Mouse (Mus musculus) gastrocnemius, postnatal 14 days (tissue): ENCODE data around the gene Mchr1. TPM values are rescaled to one million over a fixed set of nuclear protein-coding genes. Genes with fewer than 3 reads are reported as not detected.

Source experiments
- DNase-seq: peaks from one replicate; pipeline ENCODE4 v3.0.0; 2021; ENCODE audit warnings: mixed read lengths
- intact Hi-C: fragments of 180-260 bp; cut with DNase I; formaldehyde crosslinking; loops from one replicate; pipeline ENCODE4 v1.15.1; 2025; ENCODE audit warnings: low total_unique reads
- total RNA-seq, 2 experiments: library from RNA; stranded (reverse); gene quantifications; 2 replicates each; pipeline ENCODE4 v1.2.3; 2021

Gene Mchr1
- total RNA-seq, 2 experiments from 2014 or later, result 1.5 to 1.9 TPM

DNA sequence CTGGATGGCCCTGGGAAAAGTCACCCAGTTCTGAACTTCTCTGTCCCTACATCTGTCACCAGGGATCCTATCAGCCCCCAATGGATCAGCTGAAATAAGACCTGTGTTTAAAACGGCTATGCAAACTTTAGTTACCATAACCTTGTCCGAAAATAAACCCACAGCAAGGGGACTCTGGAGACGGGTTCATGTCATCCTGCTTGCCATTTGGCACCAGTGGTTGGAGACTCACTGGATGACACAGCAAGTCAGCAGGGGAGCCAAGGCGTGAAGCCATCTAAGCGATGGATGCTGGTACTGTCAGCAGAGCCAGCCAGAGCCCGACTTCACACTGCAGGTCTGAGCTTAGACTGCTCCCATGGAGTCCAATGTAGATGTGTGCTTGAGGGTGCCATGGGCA, 13.9 kb upstream of the Mchr1 start:
- intact Hi-C loops, result no loop called here
- peak; percentile 63 for DNase-seq

DNA sequence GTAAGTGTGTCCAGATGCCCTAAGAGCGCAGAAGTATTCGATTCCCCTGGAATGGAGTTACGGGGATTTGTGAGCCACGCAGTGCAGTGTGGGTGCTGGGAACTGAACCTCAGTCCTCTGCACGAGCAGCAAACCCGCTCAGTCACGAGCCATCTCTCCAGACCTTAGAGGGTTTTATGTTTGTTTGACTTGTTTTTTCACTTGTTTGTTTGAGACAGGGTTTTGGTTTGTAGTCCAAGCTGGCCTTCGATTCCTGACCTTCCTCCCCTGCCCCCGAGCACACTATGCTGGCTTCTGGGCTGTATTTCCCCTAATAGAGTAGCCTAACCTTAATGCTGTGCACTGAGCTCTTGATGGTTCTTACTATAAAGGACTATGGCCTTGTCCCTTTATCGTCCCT, 10.3 kb upstream of the Mchr1 start:
- no peak for DNase-seq
- intact Hi-C loops, result no loop called here

DNA sequence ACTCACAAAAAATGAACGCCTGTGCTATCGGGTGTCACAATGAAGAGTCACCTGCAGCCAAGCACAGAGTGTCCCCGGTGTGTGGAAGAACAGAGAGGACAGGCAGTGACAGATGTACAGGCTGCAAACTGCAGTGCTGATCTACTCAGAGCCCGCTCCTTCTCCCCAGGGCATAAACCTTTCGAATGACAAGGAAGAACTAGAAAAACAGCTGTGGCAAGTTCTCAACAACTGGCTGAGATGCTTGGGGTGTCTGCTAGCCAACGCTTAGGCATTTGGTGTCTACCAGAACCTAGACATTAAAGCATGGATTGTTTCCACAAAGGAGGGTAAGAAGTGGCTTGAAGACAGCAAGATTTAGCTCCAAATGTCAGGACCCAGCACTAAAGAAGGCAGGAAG, 9.6 kb upstream of the Mchr1 start:
- no peak for DNase-seq
- intact Hi-C loops, result no loop called here

DNA sequence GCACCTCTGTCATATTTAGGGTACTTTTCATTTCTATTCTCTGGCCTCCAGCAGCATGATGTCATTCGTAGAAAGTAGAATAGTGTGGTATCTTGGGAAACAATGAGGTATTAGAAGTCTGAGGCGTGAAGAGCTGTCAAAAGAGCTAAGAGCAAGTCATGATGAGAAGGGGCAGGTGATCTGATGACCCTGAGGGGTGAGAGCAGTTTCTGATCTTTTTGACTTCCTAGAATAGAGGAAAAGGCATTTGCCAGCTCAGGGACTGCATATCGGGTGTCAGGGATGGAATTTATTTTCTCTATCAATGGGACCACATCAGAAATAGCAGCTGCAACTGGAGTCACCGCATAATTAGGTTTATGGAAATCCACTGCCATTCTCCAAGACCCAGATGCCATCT, 8.5 kb upstream of the Mchr1 start:
- intact Hi-C loops, result no loop called here
- no peak for DNase-seq

DNA sequence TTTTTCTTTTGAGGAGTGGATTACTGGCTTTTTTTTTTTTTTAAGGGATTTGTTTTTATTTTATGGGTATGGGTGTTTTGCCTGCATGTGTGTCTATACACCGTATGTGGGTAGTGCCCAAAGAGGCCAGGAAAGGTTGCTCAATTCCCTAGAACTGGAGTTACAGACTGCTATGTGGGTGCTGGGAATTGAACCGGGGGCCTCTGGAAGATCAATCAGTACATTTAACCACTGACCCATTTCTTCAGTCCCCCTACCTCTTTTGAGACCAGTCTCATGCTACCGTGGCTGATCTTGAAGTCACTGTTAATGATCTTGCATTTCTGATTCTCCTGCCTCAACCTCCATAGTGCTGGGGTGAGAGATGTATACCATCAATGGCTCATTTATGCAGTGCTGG, 8.0 kb upstream of the Mchr1 start:
- intact Hi-C loops, result no loop called here
- DNase-seq, result no peak

DNA sequence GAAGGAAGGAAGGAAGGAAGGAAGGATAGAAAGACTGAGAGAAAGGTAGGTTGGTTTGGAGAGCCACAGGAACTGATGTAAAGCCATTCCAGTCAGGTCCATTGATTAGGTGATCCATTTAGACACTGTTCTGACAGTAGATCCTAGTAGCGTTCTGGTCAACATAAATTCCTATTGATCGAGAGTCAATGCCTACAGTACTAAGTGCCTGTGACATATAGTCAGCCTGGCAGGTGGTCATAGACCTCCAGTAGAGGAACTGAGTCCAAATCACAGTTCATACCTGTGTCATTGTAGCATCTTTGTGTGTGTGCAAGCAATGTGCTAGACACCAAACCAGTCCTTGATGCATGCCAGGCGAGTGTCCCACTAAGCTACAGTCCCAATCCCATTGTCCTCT, 7.0 kb upstream of the Mchr1 start:
- no peak for DNase-seq
- intact Hi-C loops, result no loop called here

DNA sequence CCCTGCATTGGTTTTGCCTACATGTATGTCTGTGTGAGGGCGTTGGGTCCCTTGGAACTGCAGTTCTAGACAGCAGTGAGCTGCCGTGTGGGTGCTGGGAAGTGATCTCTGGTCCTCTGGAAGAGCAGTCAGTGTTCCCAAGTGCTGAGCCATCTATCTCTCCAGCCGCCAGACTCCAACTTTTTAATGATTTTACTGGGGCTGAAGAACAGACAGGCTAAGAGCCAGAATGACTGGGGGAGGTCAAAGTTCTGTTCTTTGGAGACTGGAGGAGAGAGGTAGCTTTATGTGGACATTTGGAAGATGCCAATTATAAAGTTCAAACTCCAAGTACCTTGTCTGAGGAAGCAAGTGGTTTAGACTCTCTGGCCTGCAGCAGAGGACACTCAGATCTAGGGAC, 5.5 kb upstream of the Mchr1 start:
- DNase-seq, result no peak
- intact Hi-C loops, result no loop called here

DNA sequence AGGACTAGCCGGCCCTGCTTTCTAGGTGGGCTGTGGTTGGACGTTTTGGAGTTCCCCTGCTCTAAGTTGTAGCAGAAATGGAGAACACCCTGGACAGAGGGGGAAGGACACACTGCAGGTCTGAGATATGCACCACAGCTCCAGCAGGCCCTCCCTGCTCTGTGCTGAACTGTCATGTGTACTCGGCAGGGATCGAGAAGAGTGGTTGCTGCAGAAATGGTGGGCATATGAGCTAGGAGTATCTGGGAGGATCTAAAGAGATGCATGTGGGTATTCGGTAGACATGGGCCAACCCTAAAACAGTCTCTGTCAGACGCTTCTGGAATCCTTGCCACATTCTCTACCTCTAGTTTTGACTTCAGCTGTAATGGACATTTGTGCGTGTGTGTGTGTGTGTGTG, 4.0 kb upstream of the Mchr1 start:
- no peak for DNase-seq
- intact Hi-C loops, result no loop called here

DNA sequence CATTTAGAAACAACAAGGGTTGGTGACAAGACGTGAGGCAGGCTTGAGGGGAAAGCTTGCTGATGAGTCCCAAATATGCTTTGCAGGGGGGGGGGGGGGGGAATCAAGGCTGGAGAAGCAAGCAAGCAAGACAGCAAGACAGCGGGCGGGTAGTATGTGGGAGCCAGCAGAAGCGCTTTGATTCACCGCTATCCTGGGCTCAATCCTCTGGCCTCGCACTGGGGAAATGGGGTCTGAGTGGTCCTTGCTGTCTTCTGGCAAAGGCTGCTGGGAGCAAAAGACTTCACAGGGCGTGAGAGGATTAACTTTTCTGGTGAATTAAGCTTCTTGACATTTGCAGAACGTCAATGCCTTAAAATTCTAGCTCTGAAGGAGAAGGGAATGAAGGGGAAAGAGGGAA, 763 bp downstream of the Mchr1 start:
- intact Hi-C loops, result loop anchor here (5.0 kb wide), 1 partner anchor 66 kb away; no protein-coding TSS in a partner anchor
- DNase-seq, result no peak

DNA sequence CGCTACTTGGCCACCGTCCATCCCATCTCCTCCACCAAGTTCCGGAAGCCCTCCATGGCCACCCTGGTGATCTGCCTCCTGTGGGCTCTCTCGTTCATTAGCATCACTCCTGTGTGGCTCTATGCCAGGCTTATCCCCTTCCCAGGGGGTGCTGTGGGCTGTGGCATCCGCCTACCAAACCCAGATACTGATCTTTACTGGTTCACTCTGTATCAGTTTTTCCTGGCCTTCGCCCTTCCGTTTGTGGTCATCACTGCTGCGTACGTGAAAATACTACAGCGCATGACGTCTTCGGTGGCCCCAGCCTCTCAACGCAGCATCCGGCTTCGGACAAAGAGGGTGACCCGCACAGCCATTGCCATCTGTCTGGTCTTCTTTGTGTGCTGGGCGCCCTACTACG, 2.2 kb downstream of the Mchr1 start:
- intact Hi-C loops, result loop anchor here (5.0 kb wide), 1 partner anchor 65 kb away; no protein-coding TSS in a partner anchor
- DNase-seq, result no peak

DNA sequence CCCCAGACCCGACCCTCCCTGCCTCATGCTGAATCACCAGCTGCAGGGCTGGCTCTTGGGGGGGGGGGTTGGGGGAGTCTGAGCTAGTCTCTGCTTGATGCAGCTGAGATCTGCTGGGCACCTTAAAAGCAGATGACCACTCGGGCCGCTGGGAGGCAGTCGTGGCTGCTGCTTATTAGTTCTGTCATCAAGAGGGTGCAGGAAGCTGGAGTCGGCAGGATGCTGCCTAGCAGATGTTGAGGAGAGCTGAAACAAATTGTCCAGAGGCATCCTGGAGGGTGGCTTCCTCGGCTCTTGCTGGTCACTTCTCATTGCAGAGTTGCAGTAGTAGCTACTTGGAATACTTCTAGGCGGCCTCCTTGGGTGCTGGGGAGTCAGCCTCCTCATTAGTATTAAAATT, 4.0 kb downstream of the Mchr1 start:
- peak; percentile 61 for DNase-seq
- intact Hi-C loops, result loop anchor here (5.0 kb wide), 1 partner anchor 63 kb away; no protein-coding TSS in a partner anchor

DNA sequence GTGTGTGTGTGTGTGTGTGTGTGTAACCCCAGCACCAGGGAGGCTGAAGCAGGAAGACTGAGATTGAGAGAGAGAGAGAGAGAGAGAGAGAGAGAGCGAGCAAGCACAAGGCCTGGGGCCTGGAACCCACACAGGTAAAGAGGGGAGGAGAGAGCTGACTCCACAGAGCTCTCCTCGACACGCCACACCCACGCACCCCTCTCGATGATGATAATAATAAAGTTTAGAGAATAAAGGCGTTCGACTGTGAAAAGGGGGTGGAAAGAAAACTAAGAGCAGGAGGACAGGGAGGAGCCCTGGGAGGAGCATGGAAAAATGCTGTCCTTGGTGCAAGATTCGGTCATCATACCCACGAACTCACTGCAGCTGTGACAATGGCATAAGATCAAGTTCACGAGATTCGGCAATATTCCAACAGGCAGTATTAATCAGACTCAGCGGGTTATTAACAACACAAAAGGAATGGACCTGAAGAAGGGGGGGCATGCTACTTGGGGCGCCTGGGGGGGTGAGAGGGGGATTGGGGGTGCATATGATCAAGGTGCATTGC, 4.6 kb downstream of the Mchr1 start:
- intact Hi-C loops, result loop anchor here (5.0 kb wide), 1 partner anchor 62 kb away; no protein-coding TSS in a partner anchor
- DNase-seq, result no peak

DNA sequence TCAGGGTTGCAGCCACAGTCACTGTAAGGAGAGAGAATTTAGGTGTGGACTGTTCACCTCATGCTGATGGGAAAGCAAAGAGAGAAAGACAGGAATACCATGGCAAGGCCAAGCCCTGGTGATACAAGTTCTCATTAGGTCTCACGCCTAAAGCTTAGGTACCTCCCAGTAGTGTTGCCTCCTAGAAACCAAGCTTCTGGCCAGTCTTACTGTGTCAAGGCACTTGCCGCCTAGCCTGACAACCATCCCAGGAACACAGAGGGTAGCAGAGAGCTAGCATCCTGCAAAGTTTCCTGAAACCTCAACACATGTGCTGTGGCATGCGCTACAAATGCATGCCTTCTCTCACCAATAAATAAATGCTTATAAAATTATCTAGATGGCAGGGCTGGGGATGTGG, 11.6 kb downstream of the Mchr1 start:
- DNase-seq, result no peak
- intact Hi-C loops, result no loop called here

DNA sequence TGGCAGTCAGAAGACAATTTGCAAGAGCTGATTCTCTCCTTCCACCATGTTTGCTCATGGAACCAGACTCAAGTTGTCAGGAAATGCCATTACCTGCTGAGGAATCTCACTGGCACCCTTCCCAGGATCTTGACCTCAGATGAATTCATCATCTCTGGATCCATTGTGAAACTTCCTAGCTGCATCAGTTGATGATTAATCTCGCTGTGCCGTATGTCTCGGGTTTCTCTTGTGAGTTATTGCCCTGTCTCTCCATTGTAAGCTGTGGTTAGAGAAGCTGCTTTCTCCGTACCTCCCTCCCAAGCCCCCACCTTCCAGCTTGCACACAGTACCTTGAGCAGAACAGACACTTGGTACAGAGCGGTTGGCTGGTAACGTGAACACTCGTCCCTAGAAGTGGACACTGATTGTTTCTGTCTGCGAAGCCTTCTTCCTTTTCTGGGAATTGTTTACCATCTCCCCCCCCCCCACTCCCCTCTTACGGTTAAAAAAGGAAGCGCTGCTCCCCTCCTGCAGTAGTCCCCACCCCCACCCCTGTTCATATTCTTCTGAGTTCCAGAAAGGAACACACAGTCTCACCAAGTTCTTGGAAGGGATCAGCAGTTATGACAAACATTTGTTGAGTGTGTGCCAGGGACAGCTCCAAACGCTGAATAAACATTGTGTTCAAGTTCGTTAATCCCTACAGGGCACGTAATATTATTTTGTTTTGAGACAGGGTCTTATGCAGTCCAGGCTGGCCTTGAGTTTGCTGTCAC, 12.5 kb downstream of the Mchr1 start:
- intact Hi-C loops, result no loop called here
- peak; percentile 47 for DNase-seq

DNA sequence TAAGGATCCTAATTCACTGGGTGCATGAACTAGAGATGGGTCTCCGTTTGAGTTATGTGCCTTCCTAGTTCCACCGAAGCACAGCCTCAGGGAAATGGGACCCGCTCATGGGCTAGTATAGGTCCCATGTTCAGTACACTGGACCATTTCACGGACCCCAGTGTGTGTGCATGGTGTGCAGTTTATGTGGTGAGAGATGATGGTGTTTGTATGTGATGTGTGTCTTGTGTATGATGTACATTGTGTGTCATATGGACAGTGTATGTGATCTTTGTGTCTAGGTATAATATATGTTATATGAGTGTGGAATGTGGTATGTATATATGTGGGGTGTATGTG, 13.0 kb downstream of the Mchr1 start:
- no peak for DNase-seq
- intact Hi-C loops, result no loop called here

DNA sequence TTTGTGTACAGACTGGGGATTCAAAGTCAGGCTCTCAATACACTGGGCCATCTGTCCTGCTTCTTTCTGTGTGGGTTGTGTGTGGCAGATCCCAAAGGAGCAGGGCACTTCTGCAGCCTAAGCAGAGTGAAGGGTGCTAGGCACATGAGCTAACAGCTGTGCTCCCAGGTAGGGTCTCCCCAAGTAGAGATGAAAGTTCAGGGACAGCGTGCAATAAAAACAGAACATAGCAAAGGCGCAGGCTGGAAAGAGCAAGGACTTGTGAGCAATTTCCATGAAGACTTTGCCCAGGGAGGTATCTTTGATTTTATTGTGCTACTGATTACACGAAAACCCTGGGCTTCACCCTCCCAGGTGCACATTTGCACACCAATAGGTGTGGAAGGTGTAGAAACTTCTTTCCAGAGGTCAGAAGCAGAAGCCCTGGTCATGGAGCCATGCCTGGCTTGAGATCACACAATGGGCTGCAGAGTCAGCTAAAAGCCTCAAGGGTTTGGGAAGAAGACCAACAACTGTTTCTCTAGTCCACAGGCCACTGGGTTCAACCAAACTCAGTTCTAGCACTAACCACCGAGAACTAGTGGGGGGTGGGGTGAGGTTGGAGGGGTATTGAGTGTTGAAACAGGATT, 13.8 kb downstream of the Mchr1 start:
- intact Hi-C loops, result no loop called here
- no peak for DNase-seq

DNA sequence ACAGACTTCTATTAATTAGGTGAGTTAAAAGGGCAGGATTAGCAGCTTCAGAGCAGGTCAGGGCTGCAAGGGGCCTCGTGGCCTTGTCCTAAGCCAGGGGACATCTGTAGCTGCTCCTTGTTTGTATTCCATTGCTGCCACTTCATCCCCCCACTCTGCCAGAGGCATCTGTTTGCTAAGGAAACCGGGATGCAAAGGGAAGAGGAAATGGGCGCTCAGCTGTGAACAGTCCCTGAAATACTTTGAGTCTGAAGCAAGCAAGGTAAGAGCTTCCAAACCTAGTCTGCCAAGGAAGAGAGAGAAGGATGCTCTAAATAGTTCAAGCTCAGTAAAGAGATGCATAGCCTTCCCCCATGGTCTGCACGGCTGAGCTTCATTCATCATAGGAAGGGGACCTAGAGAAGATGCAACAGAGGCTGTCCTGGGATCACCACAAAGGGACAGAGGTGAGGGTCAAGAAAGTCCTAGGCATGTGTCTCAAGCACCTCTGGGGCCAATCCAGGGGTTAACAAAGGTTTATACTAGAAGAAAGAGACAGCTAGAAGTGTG, 17.4 kb downstream of the Mchr1 start:
- DNase-seq, result no peak
- intact Hi-C loops, result no loop called here

DNA sequence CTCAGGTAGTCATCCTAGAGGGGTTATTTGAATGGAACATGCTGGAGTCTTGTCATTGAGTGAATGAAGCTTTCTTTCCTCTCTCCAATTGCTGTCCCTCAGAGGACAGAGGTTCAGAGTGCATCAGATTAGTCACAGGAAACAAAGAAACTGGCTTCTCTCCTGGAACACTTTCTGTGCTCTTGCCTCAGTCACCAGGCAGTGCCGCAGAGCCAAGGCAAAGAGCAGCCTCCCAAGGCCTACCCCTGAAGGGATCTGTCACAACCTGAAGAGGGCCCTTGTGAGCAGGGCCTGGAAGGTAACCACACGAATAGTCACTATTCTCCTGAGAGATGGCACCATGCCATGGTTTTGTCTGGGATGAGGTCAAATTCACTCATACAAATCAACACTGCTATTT, 18.3 kb downstream of the Mchr1 start:
- intact Hi-C loops, result no loop called here

DNA sequence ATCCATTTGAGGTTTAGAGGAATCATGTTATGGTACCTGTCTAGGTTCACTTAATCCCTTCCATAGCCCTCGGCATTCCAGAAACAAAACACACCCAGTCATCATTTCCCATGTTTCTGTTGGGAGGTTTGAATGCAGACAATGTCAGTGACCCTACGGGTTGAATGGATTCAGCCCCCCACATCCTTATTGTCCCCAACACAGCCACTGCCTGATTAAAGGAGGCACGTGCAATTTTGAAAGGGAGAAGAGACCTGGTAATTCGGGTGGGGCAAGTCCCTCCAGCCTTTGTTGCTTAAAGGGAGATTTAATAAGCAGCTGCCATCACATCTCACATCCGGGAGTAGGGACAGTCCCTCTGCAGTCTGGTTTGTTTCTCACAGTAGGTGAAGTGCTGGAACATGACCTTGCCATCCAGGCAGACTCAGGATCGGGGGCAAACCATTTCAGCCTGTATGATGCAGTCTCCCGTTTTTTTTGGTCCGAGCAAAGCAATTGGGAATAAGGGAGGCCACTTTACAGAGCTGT, 18.9 kb downstream of the Mchr1 start:
- no peak for DNase-seq
- intact Hi-C loops, result no loop called here

More for the DNA sequence above, 18.3 kb downstream of the Mchr1 start:
- DNase-seq, result no peak

DNA sequence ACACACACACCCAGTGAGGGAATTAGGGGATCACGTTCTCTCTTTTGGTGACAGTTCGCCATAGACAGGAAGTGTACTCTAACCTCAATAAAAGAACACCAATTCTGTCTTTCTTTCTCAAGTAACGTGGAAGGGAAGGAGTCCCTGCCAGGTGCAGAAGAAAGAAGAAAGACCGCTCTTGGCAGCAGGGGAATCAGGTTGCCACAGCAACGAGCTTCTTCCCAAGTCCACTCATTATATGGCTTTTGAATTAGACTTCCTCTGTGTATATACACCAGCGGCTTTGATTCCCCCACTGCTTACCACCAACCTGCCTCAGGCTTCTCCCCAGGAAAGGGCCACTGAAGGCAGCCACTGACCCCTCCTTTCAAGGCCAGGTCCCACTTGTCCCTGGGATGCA, 19.8 kb downstream of the Mchr1 start:
- intact Hi-C loops, result no loop called here
- DNase-seq, result no peak

DNA sequence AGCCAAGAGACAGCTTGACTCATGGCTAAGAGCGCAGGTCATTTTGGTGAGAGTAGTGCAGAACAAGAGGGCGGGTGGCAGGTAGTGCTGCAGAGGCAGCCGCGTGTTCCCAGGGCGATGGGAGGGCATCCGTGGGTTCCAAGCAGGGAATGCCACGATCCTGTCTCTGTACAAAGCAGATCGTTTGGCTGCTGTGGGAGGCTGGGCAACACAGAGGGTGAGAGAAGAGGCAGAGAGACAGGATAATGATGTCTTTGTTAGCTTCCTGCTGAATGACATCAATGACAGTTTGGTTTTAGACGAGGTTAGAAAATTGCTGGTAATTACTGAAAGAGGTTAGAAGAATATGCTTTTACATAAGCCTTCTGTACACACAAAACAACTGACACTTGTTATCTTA, 23.0 kb downstream of the Mchr1 start:
- intact Hi-C loops, result no loop called here
- DNase-seq, result no peak
